Mouse (Mus musculus) MEL (cell line): ENCODE data around the gene Mturn. TPM values are rescaled to one million over a fixed set of nuclear protein-coding genes. Genes with fewer than 3 reads are reported as not detected.

ENCODE experiments used
- DNase-seq: peaks from one replicate; pipeline ENCODE4 v3.0.0; 2011; ENCODE audit warnings: low read depth, low spot score
- H3K27ac ChIP-seq: 2 replicates; pipeline ENCODE4 v1.5.1; 2012; ENCODE audit warnings: low read depth, mild to moderate bottlenecking, control low read depth, low read length, moderate library complexity; ENCODE audit not compliant: control insufficient read depth
- H3K27me3 ChIP-seq, 2 experiments: fragments of 150-350 bp in 1 of 2; sonication (generic) in 1 of 2; 2 replicates each; pipeline ENCODE4 v1.6.1; 2012; ENCODE audit warnings: low read length in 2 of 2, mild to moderate bottlenecking in 2 of 2, improper control_type of control experiment in 1 of 2, moderate library complexity in 1 of 2; ENCODE audit not compliant: insufficient read depth in 2 of 2, control insufficient read depth in 1 of 2
- H3K36me3 ChIP-seq, 2 experiments: 2 replicates each; pipeline ENCODE4 v1.6.1; 2012 to 2014; ENCODE audit warnings: low read length in 2 of 2, improper control_type of control experiment in 1 of 2, inconsistent platforms in 1 of 2, mild to moderate bottlenecking in 1 of 2; ENCODE audit not compliant: insufficient read depth in 2 of 2, control insufficient read depth in 1 of 2
- H3K4me1 ChIP-seq, 2 experiments: fragments of 150-350 bp in 1 of 2; sonication (generic) in 1 of 2; 2 replicates each; pipeline ENCODE4 v1.6.1; 2012; ENCODE audit warnings: low read length in 2 of 2, improper control_type of control experiment in 1 of 2, mild to moderate bottlenecking in 1 of 2; ENCODE audit not compliant: insufficient read depth in 2 of 2, control insufficient read depth in 1 of 2
- H3K4me3 ChIP-seq, 2 experiments: fragments of 150-350 bp in 1 of 2; sonication (generic) in 1 of 2; 2 replicates each; pipeline ENCODE4 v1.5.1; 2012; ENCODE audit warnings: low read depth in 2 of 2, low read length in 2 of 2, mild to moderate bottlenecking in 2 of 2, moderate library complexity in 2 of 2, control low read depth in 1 of 2, improper control_type of control experiment in 1 of 2; ENCODE audit not compliant: control insufficient read depth in 1 of 2, insufficient read depth in 1 of 2
- H3K79me2 ChIP-seq: 2 replicates; pipeline ENCODE4 v1.6.1; 2012; ENCODE audit warnings: mild to moderate bottlenecking, low read length, moderate library complexity; ENCODE audit not compliant: control insufficient read depth, poor library complexity, insufficient read depth
- H3K9ac ChIP-seq: 2 replicates; pipeline ENCODE4 v1.6.1; 2012; ENCODE audit warnings: low read depth, mild to moderate bottlenecking, control low read depth, low read length, moderate library complexity; ENCODE audit not compliant: control insufficient read depth, poor library complexity, severe bottlenecking
- H3K9me3 ChIP-seq: fragments of 150-350 bp; sonication (generic); replicated peaks from 2 replicates; pipeline ENCODE4 v1.6.1; 2012; ENCODE audit warnings: mild to moderate bottlenecking, low read length, improper control_type of control experiment, moderate library complexity; ENCODE audit not compliant: insufficient read depth
- CHD1 ChIP-seq: IDR thresholded peaks from 2 replicates; pipeline ENCODE4 v1.6.1; 2012; ENCODE audit warnings: low read depth, mild to moderate bottlenecking, inconsistent platforms, low read length, improper control_type of control experiment
- CTCF ChIP-seq, 3 experiments: IDR thresholded peaks in 2 of 3; conservative IDR thresholded peaks in 1 of 3; 2 replicates each; pipeline ENCODE4 v1.5.1; 2011 to 2012; ENCODE audit warnings: low read length in 3 of 3, low read depth in 2 of 3, mild to moderate bottlenecking in 2 of 3, improper control_type of control experiment in 1 of 3, inconsistent platforms in 1 of 3, mixed read lengths in 1 of 3, moderate library complexity in 1 of 3; ENCODE audit not compliant: control insufficient read depth in 1 of 3, insufficient read depth in 1 of 3, poor library complexity in 1 of 3, severe bottlenecking in 1 of 3
- E2F4 ChIP-seq: IDR thresholded peaks from 2 replicates; pipeline ENCODE4 v1.6.1; 2011; ENCODE audit warnings: low read depth, low read length, improper control_type of control experiment, borderline replicate concordance
- ETS1 ChIP-seq: IDR thresholded peaks from 2 replicates; pipeline ENCODE4 v1.6.1; 2012; ENCODE audit warnings: low read depth, mild to moderate bottlenecking, inconsistent platforms, low read length, improper control_type of control experiment, moderate library complexity
- GATA1 ChIP-seq: IDR thresholded peaks from 2 replicates; pipeline ENCODE4 v1.6.1; 2011; ENCODE audit warnings: low read depth, low read length, improper control_type of control experiment
- MAFK ChIP-seq: IDR thresholded peaks from 2 replicates; pipeline ENCODE4 v1.6.1; 2011; ENCODE audit warnings: low read depth, mild to moderate bottlenecking, low read length, improper control_type of control experiment, borderline replicate concordance
- MAX ChIP-seq: IDR thresholded peaks from 2 replicates; pipeline ENCODE4 v1.6.1; 2011; ENCODE audit warnings: low read length, improper control_type of control experiment
- MXI1 ChIP-seq: IDR thresholded peaks from 2 replicates; pipeline ENCODE4 v1.6.1; 2011; ENCODE audit warnings: mild to moderate bottlenecking, low read depth, low read length, improper control_type of control experiment
- NELFE ChIP-seq: IDR thresholded peaks from 2 replicates; pipeline ENCODE4 v1.6.1; 2011; ENCODE audit warnings: low read depth, low read length, improper control_type of control experiment
- NRF1 ChIP-seq: IDR thresholded peaks from 2 replicates; pipeline ENCODE4 v1.6.1; 2014; ENCODE audit warnings: low read depth, mild to moderate bottlenecking, inconsistent platforms, low read length, improper control_type of control experiment, moderate library complexity; ENCODE audit not compliant: poor library complexity, insufficient read depth, severe bottlenecking
- POLR2A ChIP-seq, 2 experiments: IDR thresholded peaks; 2 replicates each; pipeline ENCODE4 v1.6.1; 2011 to 2012; ENCODE audit warnings: low read length in 2 of 2, mild to moderate bottlenecking in 2 of 2, control low read depth in 1 of 2, improper control_type of control experiment in 1 of 2, low read depth in 1 of 2, moderate library complexity in 1 of 2; ENCODE audit not compliant: control insufficient read depth in 1 of 2, insufficient read depth in 1 of 2, poor library complexity in 1 of 2
- POLR2AphosphoS2 ChIP-seq: IDR thresholded peaks from 2 replicates; pipeline ENCODE4 v1.6.1; 2011; ENCODE audit warnings: low read length, improper control_type of control experiment
- POLR2AphosphoS5 ChIP-seq: IDR thresholded peaks from 2 replicates; pipeline ENCODE4 v1.6.1; 2012; ENCODE audit warnings: low read depth, borderline replicate concordance, mild to moderate bottlenecking, inconsistent platforms, low read length, moderate library complexity, mixed read lengths
- RAD21 ChIP-seq: IDR thresholded peaks from 2 replicates; pipeline ENCODE4 v1.6.1; 2011; ENCODE audit warnings: mild to moderate bottlenecking, low read depth, low read length, improper control_type of control experiment
- SMC3 ChIP-seq: IDR thresholded peaks from 2 replicates; pipeline ENCODE4 v1.6.1; 2011; ENCODE audit warnings: low read depth, low read length, improper control_type of control experiment
- TAL1 ChIP-seq: IDR thresholded peaks from 2 replicates; pipeline ENCODE4 v1.6.1; 2012; ENCODE audit warnings: mild to moderate bottlenecking, inconsistent platforms, low read length, moderate library complexity, mixed read lengths
- TBP ChIP-seq: IDR thresholded peaks from 2 replicates; pipeline ENCODE4 v1.8.0; 2011; ENCODE audit warnings: low read depth, low read length, improper control_type of control experiment
- TCF12 ChIP-seq: IDR thresholded peaks from 2 replicates; pipeline ENCODE4 v1.6.1; 2014; ENCODE audit warnings: low read depth, mild to moderate bottlenecking, inconsistent platforms, low read length, improper control_type of control experiment, moderate library complexity
- UBTF ChIP-seq: IDR thresholded peaks from 2 replicates; pipeline ENCODE4 v1.6.1; 2012; ENCODE audit warnings: low read depth, mild to moderate bottlenecking, inconsistent platforms, low read length, improper control_type of control experiment, moderate library complexity, borderline replicate concordance; ENCODE audit not compliant: insufficient read depth
- ZC3H11A ChIP-seq: IDR thresholded peaks from 2 replicates; pipeline ENCODE4 v1.6.1; 2012; ENCODE audit warnings: low read depth, mild to moderate bottlenecking, inconsistent platforms, low read length, improper control_type of control experiment
- ZMIZ1 ChIP-seq: IDR thresholded peaks from 2 replicates; pipeline ENCODE4 v1.6.1; 2012; ENCODE audit warnings: low read depth, mild to moderate bottlenecking, inconsistent platforms, low read length, improper control_type of control experiment, moderate library complexity
- polyA plus RNA-seq, 2 experiments: library from polyadenylated mRNA; stranded (reverse) in 1 of 2; unstranded in 1 of 2; fragments of >175 nt in 1 of 2; fragments of >200 nt in 1 of 2; gene quantifications; 2 replicates each; pipeline versions ENCODE4 v1.2.1 to v1.2.4; 2012; ENCODE audit warnings: low replicate concordance in 2 of 2, low read depth in 1 of 2; ENCODE audit not compliant: insufficient read length in 2 of 2, insufficient read depth in 1 of 2, missing spikeins in 1 of 2
- total RNA-seq: library from RNA; depleted of rRNA; stranded (reverse); fragments of 300-350 nt; gene quantifications from 2 replicates; pipeline ENCODE4 v1.2.3, GENCODE M21; 2012

The Mturn gene
- total and polyA plus RNA-seq, 3 experiments: 0.31 to 1.1 TPM; not detected in 1

GRCm38 (mm10) chr6:54690838-54691237, 9.4 kb downstream of the Mturn start:
- H3K4me3 ChIP-seq: no peak overlapping the region
- TF ChIP-seq NRF1 (no peak), TAL1 (no peak)
- TF ChIP-seq, all 39 proteins: peak for 0
- no peak for DNase-seq
- Histone ChIP-seq H3K79me2 (no peaks in the 10 kb centered on the region), H3K4me1 (peaks cover 2 to 3% of the 10 kb centered on the region in 2 experiments; a peak in 3 of 4 replicates), H3K27me3 (no peaks in the 10 kb centered on the region), H3K27ac (no peak overlapping the region), H3K9ac (no peak overlapping the region), H3K9me3 (no peaks in the 10 kb centered on the region), H3K36me3 (no peaks in the 10 kb centered on the region)

DNA sequence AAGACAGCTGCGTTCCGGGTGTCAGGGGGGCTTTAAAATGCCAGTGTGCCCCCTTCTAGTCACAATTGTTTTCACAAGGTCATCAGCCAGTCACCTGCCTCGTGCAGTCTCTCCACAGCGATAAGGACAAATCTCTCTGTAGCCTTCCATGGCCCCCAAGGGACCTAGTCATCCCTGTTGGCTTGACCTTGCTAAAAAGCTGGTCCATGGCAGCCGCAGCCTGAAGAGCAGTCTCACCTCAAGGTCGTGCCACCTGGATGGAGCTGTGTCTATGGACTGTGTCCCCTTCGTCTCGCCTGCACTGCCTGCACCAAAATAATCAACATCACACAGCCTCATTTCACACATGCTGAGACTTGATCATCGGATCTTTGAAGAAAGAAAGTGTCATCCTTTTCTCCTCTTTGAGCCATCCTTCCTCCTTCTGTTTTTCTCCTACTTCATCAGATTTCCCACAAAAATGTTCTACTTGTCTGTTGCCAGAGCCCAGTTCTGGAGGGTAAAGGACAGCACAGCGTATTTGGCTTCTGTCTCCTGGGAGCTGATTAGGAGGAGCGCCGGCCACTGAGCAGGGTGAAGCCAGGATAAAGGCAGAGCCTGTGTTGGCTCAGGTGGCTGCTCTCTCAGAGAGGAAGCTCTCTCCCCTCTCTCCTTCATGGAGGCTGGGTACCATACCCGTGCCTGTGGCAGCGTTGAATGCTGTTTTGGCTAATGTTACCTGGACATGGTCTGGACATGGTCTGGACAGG, 10.1 kb downstream of the Mturn start:
- H3K79me2 ChIP-seq: no peaks in the 10 kb centered on the region
- H3K9ac ChIP-seq: no peak overlapping the region
- H3K9me3 ChIP-seq: no peaks in the 10 kb centered on the region
- H3K27me3 ChIP-seq: no peaks in the 10 kb centered on the region
- DNase-seq: no peak
- no peak overlapping the region for H3K4me3 ChIP-seq
- no peaks in the 10 kb centered on the region for H3K36me3 ChIP-seq
- no peak overlapping the region for H3K27ac ChIP-seq
- no peak for TF ChIP-seq CTCF (IDR thresholded peaks at IDR 0.05 in 2 of 3, conservative IDR thresholded peaks at IDR 0.05 in 1 of 3; ENCODE audit: control insufficient read depth in 1 of 3, insufficient read depth in 1 of 3, low read depth in 2 of 3, low read length in 3 of 3, poor library complexity in 1 of 3, severe bottlenecking in 1 of 3)
- no peak for TF ChIP-seq NRF1
- no peak for TF ChIP-seq POLR2AphosphoS2
- no peak for TF ChIP-seq MAX
- TF ChIP-seq UBTF: no peak
- TF ChIP-seq POLR2AphosphoS5: no peak
- TF ChIP-seq RAD21: no peak
- TF ChIP-seq GATA1: no peak
- TF ChIP-seq ZMIZ1: no peak
- no peak for TF ChIP-seq ETS1
- no peak for TF ChIP-seq ZC3H11A
- TF ChIP-seq TCF12: no peak
- TF ChIP-seq E2F4: no peak
- H3K4me1 ChIP-seq: peaks cover 0 to under 1% of the 10 kb centered on the region in 2 experiments; a peak in 1 of 4 replicates

- TF ChIP-seq MAX (no peak), MXI1 (no peak), TCF12 (no peak), TBP (no peak), NELFE (no peak), SMC3 (no peak), ZMIZ1 (no peak), CHD1 (no peak), POLR2A (IDR thresholded peaks at IDR 0.05; ENCODE audit: control insufficient read depth in 1 of 2, insufficient read depth in 1 of 2, low read depth in 1 of 2, low read length in 2 of 2, poor library complexity in 1 of 2) (no peak), MAFK (no peak)
- no peaks in the 10 kb centered on the region for H3K4me1 ChIP-seq
- no peaks in the 10 kb centered on the region for H3K27me3 ChIP-seq
- no peak overlapping the region for H3K9ac ChIP-seq
- no peak overlapping the region for H3K4me3 ChIP-seq
- H3K27ac ChIP-seq: no peak overlapping the region
- H3K79me2 ChIP-seq: no peaks in the 10 kb centered on the region
- no peaks in the 10 kb centered on the region for H3K9me3 ChIP-seq
- DNase-seq: no peak
- H3K36me3 ChIP-seq: no peaks in the 10 kb centered on the region
These were observed 10.8 kb downstream of the Mturn start for GRCm38 (mm10) chr6:54692201-54692600.
